In the genomic region with DNA sequence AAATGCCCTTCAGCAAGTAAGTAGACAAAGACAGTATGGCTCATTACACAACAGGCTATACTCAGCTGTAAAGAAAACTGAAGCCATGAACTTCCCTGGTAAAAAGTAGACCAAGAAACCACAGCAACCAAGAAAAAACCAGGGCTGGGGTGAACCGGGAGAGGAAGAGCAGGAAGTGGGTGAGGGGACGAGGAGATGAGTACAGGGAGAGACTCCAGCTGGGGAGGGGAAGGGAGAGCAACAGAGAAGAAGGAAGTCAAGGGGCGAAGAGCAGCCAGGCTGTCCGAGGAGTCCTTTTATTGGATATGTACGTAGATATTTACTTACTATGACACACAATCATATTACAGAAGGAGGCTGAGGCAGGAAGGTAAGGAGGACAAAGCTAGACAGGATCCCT, we compare ENCODE assay signal across 25 mouse cellular contexts. TPM values are rescaled to one million over a fixed set of nuclear protein-coding genes. Genes with fewer than 3 reads are reported as not detected.
DNase-seq lines count a peak whose midpoint lies in the region; ATAC-seq and TF ChIP-seq lines count a peak whose summit lies in the region.
"Had no signal": no experiment of that assay in that cellular context is flagged by ENCODE, and none has a peak within 500 bp of the region (broad histone marks: within the 10 kb centered on the region; RNA-seq: fewer than 3 reads in every experiment).

No protein-coding gene starts in this region.

- peak overlapping the region; percentile 52; the same call in 1 of the 2 replicates for H3K27ac ChIP-seq in kidney, adult 2 months (ENCODE audit: insufficient read depth, low read depth, low read length)
- H3K27ac ChIP-seq: heart, embryonic 13.5 days; hindbrain, embryonic 14.5 days; intestine, embryonic 15.5 days; kidney, embryonic 15.5 days; liver, embryonic 15.5 days; neural tube, embryonic 13.5 days had no signal

- peak; percentile 84 for ATAC-seq in common myeloid progenitor, adult 5-6 weeks (replicated peaks; ENCODE audit: low read depth, poor library complexity, severe bottlenecking)
- no peak for ATAC-seq in erythroid progenitor cell, adult 5-6 weeks (replicated peaks; ENCODE audit: low FRiP score, poor library complexity, severe bottlenecking)
- ATAC-seq: forebrain, embryonic 16.5 days; intestine, embryonic 15.5 days had no signal

- peaks cover 12% of the 10 kb centered on the region; the same call in 1 of the 2 replicates for H3K4me1 ChIP-seq in kidney, adult 2 months (ENCODE audit: control insufficient read depth, insufficient read depth, low read length)
- H3K4me1 ChIP-seq: heart, embryonic 13.5 days; intestine, embryonic 15.5 days; kidney, embryonic 15.5 days; neural tube, embryonic 13.5 days had no signal

- H3K4me3 ChIP-seq in kidney, adult 2 months (ENCODE audit: insufficient read depth, low read depth, low read length), result no peak overlapping the region
- H3K4me3 ChIP-seq: heart, embryonic 13.5 days; intestine, embryonic 15.5 days; kidney, embryonic 15.5 days; liver, embryonic 15.5 days; megakaryocyte, embryonic 14.5 days; neural tube, embryonic 13.5 days had no signal

- TF ChIP-seq CTCF in kidney, adult 2 months (conservative IDR thresholded peaks at IDR 0.05; ENCODE audit: insufficient read depth, insufficient read length, low read depth, low read length), result no peak

- H3K36me3 ChIP-seq in kidney, adult 2 months (ENCODE audit: control insufficient read depth, insufficient read depth, low read length), result peaks cover 2% of the 10 kb centered on the region; the same call in 1 of the 2 replicates

- no peak for TF ChIP-seq POLR2A in kidney, adult 2 months (IDR thresholded peaks at IDR 0.05; ENCODE audit: low read depth, low read length)

- 66% methylated on average over 5 of the region's 5 CpGs for WGBS in kidney, adult 2 months

- no peaks in the 10 kb centered on the region for H3K27me3 ChIP-seq in kidney, adult 2 months (replicated peaks; ENCODE audit: control insufficient read depth, insufficient read depth, low read length)
- H3K27me3 ChIP-seq: heart, embryonic 13.5 days; intestine, embryonic 15.5 days; kidney, embryonic 15.5 days; liver, embryonic 15.5 days; megakaryocyte, embryonic 14.5 days; neural tube, embryonic 13.5 days had no signal

- no peak for DNase-seq in kidney, adult 2 months
- no peak for DNase-seq in kidney, postnatal 4 days
- peak; percentile 61 for DNase-seq in 416B (ENCODE audit: low read depth)
- DNase-seq in thymus, postnatal 0 days (ENCODE audit: low spot score), result peak; percentile 26
- no peak for DNase-seq in embryo, embryonic 11 days
- no peak for DNase-seq in layer of hippocampus, postnatal 10 days (ENCODE audit: low spot score in 2 of 2)
- DNase-seq: cerebellum, postnatal 10 days; gastrocnemius, postnatal 36 days; heart, postnatal 36 days; layer of hippocampus, postnatal 36 days; midbrain, embryonic 14.5 days had no signal

RNA-seq across cellular contexts. Expression of a gene that starts 39.1 kb away (rescaled TPM):
- 156 and 213 TPM in 2 replicates for polyA plus RNA-seq in kidney, adult 2 months (2012; rRNA removed)
- total RNA-seq in common myeloid progenitor, adult 5-6 weeks (2017), result not detected in 2 replicates
- 0.08 TPM in 1 of 2 replicates, not detected in the other for polyA plus RNA-seq in thymus, postnatal 0 days (2015; fragmentation: Nextera tagmentation; extraction: Ambion mirVana)
- not detected in 2 replicates for total RNA-seq in erythroid progenitor cell, adult 5-6 weeks (2015; ENCODE audit: low replicate concordance)
- total RNA-seq in erythroid progenitor cell, adult 5-6 weeks (2017; ENCODE audit: low replicate concordance), result not detected in 2 replicates
- not detected for total RNA-seq in layer of hippocampus, postnatal 10 days (2021)
- total RNA-seq: adrenal gland, adult 18-20 months; heart, postnatal 36 days; left cerebral cortex, postnatal 25 days had no signal
- polyA plus RNA-seq: embryonic facial prominence, embryonic 14.5 days; heart, embryonic 13.5 days; hindbrain, embryonic 14.5 days; intestine, embryonic 15.5 days; liver, embryonic 15.5 days; neural tube, embryonic 13.5 days; stomach, embryonic 14.5 days had no signal

Comparison
In these comparisons a context has a peak if more than half of its experiments do, and no peak if none do; other contexts are left out.
1. DNase-seq: peak in 416B (single experiment) and thymus, postnatal 0 days (single experiment); none in kidney, adult 2 months (single experiment), kidney, postnatal 4 days (0 of 2), embryo, embryonic 11 days (single experiment) and layer of hippocampus, postnatal 10 days (0 of 2).